Mouse (Mus musculus): Measurements from ENCODE around the gene Slc30a2. TPM values are rescaled to one million over a fixed set of nuclear protein-coding genes. Genes with fewer than 3 reads are reported as not detected.
"Not testable (repeated sequence)": the region's sequence is repeated elsewhere in the genome, so short reads cannot be mapped to it uniquely, and the experiment has no call there.

The Slc30a2 gene
- polyA plus RNA-seq, 1 experiment from 2014 or later, result not detected

DNA sequence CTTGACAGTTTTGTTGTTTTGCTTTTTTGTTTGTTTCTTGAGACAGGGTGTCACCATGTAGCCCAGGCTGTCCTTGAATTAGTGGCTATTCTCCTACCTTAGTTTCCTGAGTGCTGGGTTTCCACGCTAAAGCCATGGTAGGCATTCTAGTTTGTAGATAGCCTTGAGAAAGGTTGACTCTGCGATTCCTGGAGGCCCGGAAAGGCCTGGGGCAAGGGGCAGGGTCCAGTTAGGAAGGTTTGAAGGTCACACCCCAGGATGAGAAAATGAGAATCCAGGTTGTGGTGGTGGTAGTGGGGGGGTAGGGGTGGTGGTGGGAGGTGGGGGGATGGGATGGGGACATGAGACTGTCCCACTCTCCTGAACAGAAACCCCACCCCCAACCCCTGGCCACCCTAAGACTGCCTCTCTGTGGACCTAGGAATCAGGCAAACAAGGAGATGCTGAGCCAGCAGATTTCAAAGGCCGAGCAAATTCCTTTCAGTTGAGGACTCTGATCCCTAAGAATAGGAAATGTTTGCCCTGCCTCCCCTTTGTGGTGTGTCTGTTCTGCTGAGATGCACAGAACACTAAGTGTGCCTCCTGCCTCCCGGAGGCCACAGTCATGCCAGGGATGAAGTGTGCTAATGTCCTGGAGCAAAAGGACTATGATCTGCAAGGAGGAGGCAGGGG lies 16.0 kb upstream of the Slc30a2 start:
- Histone ChIP-seq H3K27ac (no peak overlapping the region), H3K27me3 (replicated peaks) (peaks cover 12% of the 10 kb centered on the region), H3K4me2 (no peak overlapping the region), H3K9ac (no peak overlapping the region), H3K36me3 (no peaks in the 10 kb centered on the region), H3K4me1 (no peaks in the 10 kb centered on the region), H3K4me3 (no peak overlapping the region), H3K9me3 (replicated peaks) (no peaks in the 10 kb centered on the region)
- 52% methylated on average over 5 of the region's 5 CpGs for WGBS (ENCODE audit: insufficient replicate concordance)
- ATAC-seq, result no peak

DNA sequence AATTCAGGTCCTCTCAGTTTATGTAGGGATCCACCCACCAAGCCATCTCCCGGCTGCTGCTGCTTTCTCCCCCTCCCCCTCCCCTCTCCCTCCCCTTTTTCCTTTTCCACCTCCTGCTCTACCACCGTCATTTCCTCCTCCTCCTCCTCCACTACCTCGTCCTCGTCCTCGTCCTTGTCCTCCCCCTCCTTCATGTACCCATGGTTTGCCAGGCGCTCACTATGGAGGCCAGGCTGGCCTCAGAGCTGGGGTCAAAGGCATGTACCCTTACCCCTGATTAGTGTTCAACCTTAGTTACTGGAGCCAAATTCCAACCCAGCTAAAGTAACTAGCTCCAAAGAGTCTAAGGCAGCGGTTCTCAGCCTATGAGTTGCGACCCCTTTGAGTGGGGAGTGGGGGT lies 14.8 kb upstream of the Slc30a2 start:
- no peak for ATAC-seq
- WGBS (ENCODE audit: insufficient replicate concordance), result 44% methylated on average over 8 of the region's 8 CpGs
- Histone ChIP-seq H3K27me3 (replicated peaks) (peaks cover 5% of the 10 kb centered on the region; the same call in 1 of the 2 replicates), H3K9ac (no peak overlapping the region), H3K4me2 (no peak overlapping the region), H3K4me1 (no peaks in the 10 kb centered on the region), H3K27ac (no peak overlapping the region), H3K9me3 (replicated peaks) (no peaks in the 10 kb centered on the region), H3K4me3 (no peak overlapping the region), H3K36me3 (no peaks in the 10 kb centered on the region)

DNA sequence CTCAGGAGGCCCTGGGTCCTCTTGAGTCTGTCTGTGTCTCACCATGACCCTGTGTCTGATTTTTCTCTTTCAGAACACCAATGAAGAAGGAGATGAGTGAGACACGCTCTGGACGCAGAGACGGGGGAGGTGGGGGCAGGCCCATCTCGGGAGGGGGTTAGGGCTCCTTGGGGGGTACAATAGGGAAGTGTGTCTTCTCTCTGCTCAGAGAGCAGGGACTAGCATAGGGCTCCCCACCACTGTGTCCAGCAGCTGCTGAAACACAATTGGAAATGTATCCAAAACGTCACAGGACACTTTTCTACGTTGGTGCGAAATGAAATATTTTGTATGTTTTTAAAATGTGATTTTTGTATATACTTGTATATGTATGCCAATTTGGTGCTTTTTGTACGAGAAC lies 14.1 kb upstream of the Slc30a2 start:
- Histone ChIP-seq H3K27ac (no peak overlapping the region), H3K9me3 (replicated peaks) (no peaks in the 10 kb centered on the region), H3K4me2 (no peak overlapping the region)

DNA sequence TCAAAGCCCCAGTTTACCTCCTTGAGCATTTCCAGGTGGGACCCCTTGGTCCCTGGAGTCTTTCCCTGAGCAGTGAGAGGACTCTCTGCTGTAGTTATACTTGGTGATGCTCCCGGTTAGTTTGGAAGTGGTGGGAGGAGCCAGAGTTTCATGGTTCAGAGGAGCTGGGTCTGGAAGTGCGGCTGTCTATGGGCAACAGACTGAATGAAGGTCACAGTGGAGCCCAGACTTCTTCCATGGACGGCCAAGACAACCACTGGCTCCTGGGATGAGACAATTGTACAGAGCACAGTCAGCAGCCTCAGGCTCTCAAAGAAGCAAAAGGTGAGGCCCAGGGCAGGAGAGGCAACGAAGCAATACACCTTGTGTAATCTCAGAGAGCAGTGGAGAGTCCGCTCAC lies 12.7 kb upstream of the Slc30a2 start:
- Histone ChIP-seq H3K4me2 (no peak overlapping the region), H3K36me3 (no peaks in the 10 kb centered on the region), H3K4me3 (no peak overlapping the region), H3K27me3 (replicated peaks) (peaks cover 5% of the 10 kb centered on the region; the same call in 1 of the 2 replicates), H3K9me3 (replicated peaks) (no peaks in the 10 kb centered on the region), H3K9ac (no peak overlapping the region), H3K27ac (no peak overlapping the region), H3K4me1 (no peaks in the 10 kb centered on the region)
- WGBS (ENCODE audit: insufficient replicate concordance), result 57% methylated on average over 5 of the region's 5 CpGs
- ATAC-seq, result no peak

More for the DNA sequence above, 14.1 kb upstream of the Slc30a2 start:
- Histone ChIP-seq H3K36me3 (no peaks in the 10 kb centered on the region), H3K9ac (no peak overlapping the region), H3K4me1 (no peaks in the 10 kb centered on the region), H3K27me3 (replicated peaks) (peaks cover 5% of the 10 kb centered on the region; the same call in 1 of the 2 replicates), H3K4me3 (no peak overlapping the region)
- WGBS (ENCODE audit: insufficient replicate concordance), result 66% methylated on average over 8 of the region's 8 CpGs
- no peak for ATAC-seq

DNA sequence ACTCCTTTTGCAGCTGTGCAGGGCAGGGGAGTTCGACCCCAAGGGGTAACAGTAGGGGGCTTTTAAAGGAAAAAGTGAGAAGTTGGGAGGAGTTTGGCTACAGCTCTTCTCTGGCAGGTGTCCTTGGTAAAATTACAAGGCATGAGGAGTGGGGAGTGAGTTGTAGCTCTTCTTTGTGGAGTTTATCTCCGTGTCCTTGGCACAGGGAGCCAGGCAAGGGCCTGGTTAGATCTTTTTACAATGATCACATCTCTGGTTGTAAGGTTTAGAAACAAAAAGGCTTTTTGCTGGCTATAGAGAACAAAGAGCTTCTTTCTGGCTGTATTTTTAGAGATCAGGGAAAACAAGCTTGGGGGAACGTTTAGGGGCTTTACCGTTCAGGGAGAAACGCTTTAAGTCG lies 1.8 kb upstream of the Slc30a2 start:
- not testable (repeated sequence) for H3K36me3 ChIP-seq; H3K9ac ChIP-seq; H3K27ac ChIP-seq; H3K9me3 ChIP-seq (replicated peaks); ATAC-seq; H3K4me3 ChIP-seq; H3K4me2 ChIP-seq
- peaks cover 11% of the 10 kb centered on the region for H3K4me1 ChIP-seq
- 65% methylated on average over 6 of the region's 6 CpGs for WGBS (ENCODE audit: insufficient replicate concordance)
- H3K27me3 ChIP-seq (replicated peaks), result peaks cover 61% of the 10 kb centered on the region

DNA sequence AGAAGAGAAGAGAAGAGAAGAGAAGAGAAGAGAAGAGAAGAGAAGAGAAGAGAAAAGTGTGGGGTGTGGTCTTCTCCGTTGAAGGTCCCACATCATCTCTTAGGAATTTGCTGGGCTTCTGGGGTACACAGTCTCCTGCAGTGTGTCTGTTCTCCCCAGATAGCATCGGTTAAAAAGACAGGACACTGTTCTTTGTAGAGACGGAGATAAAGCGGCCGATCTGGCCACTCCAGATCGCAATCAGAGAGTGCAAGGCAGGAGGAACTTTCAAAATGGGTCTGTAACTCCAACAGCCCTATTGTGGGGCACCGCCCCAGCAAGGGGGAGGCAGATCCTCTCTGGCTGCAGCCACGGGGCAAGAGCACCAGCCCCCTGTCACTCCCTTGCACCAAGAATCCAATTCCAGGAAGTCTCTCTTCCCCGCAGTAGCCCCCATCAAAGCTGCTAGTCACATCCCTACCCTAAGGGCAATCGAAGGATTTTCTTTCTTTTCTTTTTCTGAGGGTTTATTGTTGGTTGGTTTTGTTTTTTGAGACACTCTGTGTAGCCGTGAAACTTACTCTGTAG lies 685 bp upstream of the Slc30a2 start:
- Histone ChIP-seq H3K4me3 (no peak overlapping the region), H3K9ac (no peak overlapping the region), H3K4me2 (no peak overlapping the region), H3K9me3 (replicated peaks) (peaks cover 8% of the 10 kb centered on the region; the same call in 1 of the 2 replicates), H3K27ac (no peak overlapping the region), H3K36me3 (no peaks in the 10 kb centered on the region), H3K27me3 (replicated peaks) (peaks cover 72% of the 10 kb centered on the region), H3K4me1 (peaks cover 11% of the 10 kb centered on the region)
- WGBS (ENCODE audit: insufficient replicate concordance), result 6% methylated on average over 11 of the region's 11 CpGs
- ATAC-seq, result no peak

DNA sequence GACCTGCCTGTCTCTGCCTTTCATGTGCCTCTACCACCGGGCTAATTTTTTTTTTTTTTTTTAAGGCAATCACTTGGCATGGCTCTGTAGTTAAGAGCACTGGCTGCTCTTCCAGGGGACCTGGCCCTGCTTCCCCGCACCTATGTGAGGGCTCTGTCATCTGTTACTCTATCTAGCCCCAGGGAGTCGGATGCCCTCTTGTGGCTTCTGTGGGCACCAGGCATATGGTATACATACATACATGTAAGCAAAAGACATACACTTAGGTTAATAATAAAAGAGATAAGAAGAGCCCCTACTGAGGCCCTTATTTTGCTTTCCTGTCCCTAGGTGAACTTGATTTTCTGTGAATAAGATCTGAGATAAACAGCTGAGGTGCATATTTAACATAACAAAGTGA lies 1.6 kb downstream of the Slc30a2 start:
- H3K4me1 ChIP-seq, result peaks cover 11% of the 10 kb centered on the region
- no peak overlapping the region for H3K4me3 ChIP-seq
- no peak for ATAC-seq
- no peak overlapping the region for H3K9ac ChIP-seq
- H3K36me3 ChIP-seq, result no peaks in the 10 kb centered on the region
- H3K9me3 ChIP-seq (replicated peaks), result no peaks in the 10 kb centered on the region
- no peak overlapping the region for H3K27ac ChIP-seq
- WGBS (ENCODE audit: insufficient replicate concordance), result 29% methylated on average over 3 of the region's 3 CpGs
- peaks cover 86% of the 10 kb centered on the region for H3K27me3 ChIP-seq (replicated peaks)
- no peak overlapping the region for H3K4me2 ChIP-seq

DNA sequence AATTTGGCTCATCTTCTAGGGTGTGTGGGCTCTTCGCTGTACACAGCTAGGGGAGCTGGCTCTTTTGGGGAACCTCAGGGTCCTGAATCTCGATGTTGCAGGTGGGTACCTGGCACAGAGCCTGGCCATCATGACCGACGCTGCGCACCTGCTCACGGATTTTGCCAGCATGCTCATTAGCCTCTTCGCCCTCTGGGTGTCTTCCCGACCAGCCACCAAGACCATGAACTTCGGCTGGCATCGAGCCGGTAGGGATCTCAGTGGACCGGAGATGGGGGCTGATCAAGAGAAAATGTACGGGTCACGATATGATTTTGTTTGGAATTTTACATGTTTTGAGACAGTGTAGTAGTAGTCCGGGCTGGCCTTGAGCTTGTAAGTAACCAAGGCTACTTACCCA lies 2.8 kb downstream of the Slc30a2 start:
- H3K27ac ChIP-seq, result no peak overlapping the region
- H3K4me3 ChIP-seq, result no peak overlapping the region
- H3K27me3 ChIP-seq (replicated peaks), result peaks cover 79% of the 10 kb centered on the region
- ATAC-seq, result no peak
- H3K9ac ChIP-seq, result no peak overlapping the region
- H3K4me2 ChIP-seq, result no peak overlapping the region
- no peaks in the 10 kb centered on the region for H3K36me3 ChIP-seq
- H3K9me3 ChIP-seq (replicated peaks), result no peaks in the 10 kb centered on the region
- H3K4me1 ChIP-seq, result peaks cover 11% of the 10 kb centered on the region
- WGBS (ENCODE audit: insufficient replicate concordance), result 78% methylated on average over 15 of the region's 15 CpGs

DNA sequence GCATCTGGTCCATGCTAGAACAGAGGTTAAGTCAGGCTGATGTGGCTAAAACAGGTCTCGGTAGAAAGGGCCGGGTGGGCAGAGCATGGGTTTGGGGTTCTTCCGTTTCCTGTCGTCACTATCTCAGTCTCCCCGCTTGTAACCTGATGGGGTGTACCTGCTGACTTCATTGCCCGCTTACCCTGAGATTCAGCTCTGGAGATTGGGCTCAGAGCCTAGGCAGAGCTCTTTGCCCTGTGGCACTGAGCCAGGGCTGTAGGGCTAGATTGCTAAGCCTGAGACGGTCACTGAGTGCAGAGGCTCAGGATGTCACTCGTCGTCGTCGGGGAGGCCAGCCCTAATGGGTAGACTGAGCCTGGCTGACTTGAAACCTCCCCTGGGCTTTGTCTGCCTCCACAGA lies 5.1 kb downstream of the Slc30a2 start:
- no peaks in the 10 kb centered on the region for H3K9me3 ChIP-seq (replicated peaks)
- no peak overlapping the region for H3K4me2 ChIP-seq
- H3K4me3 ChIP-seq, result no peak overlapping the region
- no peak overlapping the region for H3K9ac ChIP-seq
- WGBS (ENCODE audit: insufficient replicate concordance), result 63% methylated on average over 11 of the region's 11 CpGs
- H3K4me1 ChIP-seq, result peaks cover 8% of the 10 kb centered on the region
- H3K36me3 ChIP-seq, result no peaks in the 10 kb centered on the region
- ATAC-seq, result no peak
- peaks cover 56% of the 10 kb centered on the region for H3K27me3 ChIP-seq (replicated peaks)
- no peak overlapping the region for H3K27ac ChIP-seq

DNA sequence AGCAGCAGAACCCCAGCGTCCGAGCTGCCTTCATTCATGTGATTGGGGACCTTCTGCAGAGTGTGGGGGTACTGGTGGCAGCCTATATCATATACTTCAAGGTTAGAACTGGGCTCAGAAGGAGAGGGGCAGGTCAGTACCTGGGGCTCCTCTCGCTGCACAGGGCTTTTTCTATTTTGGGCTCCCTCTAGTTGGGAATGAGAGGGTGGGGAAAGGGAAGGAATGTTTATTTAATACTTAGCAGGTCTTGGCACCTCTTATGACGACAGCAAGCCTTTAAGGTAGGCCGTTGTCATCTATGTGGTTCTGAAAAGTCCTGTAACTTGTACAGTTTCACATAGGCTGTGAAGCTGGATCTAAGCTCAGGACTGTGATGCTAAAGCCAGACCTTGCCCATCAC lies 5.6 kb downstream of the Slc30a2 start:
- 68% methylated on average over 5 of the region's 5 CpGs for WGBS (ENCODE audit: insufficient replicate concordance)
- no peak overlapping the region for H3K27ac ChIP-seq
- H3K27me3 ChIP-seq (replicated peaks), result peaks cover 51% of the 10 kb centered on the region
- no peak for ATAC-seq
- H3K4me2 ChIP-seq, result no peak overlapping the region
- no peak overlapping the region for H3K9ac ChIP-seq
- 0 out of 2 replicates have a peak, but pooled peaks cover 4% of the 10 kb centered on the region for H3K4me1 ChIP-seq
- H3K36me3 ChIP-seq, result no peaks in the 10 kb centered on the region
- no peaks in the 10 kb centered on the region for H3K9me3 ChIP-seq (replicated peaks)
- H3K4me3 ChIP-seq, result no peak overlapping the region

DNA sequence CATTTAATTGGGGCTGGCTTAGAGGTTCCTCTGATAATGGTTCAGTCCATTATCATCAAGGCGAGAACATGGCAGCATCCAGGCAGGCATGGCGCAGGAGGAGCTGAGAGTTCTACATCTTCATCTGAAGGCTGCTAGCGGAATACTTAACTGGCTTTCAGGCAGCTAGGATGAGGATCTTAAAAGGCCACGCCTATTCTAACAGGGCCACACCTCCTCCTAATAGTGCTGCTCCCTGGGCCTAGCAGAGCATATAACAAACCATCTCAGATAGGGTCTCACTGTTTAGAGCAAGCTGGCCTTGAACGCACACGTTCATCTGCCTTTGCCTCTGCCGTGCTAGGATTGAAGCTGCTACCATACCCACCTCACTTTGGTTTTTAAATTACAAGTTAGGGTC lies 6.8 kb downstream of the Slc30a2 start:
- 71% methylated on average over 7 of the region's 7 CpGs for WGBS (ENCODE audit: insufficient replicate concordance)
- Histone ChIP-seq H3K9ac (no peak overlapping the region), H3K9me3 (replicated peaks) (no peaks in the 10 kb centered on the region), H3K36me3 (no peaks in the 10 kb centered on the region), H3K4me1 (no peaks in the 10 kb centered on the region), H3K4me2 (no peak overlapping the region), H3K27me3 (replicated peaks) (peaks cover 39% of the 10 kb centered on the region), H3K27ac (no peak overlapping the region), H3K4me3 (no peak overlapping the region)
- no peak for ATAC-seq

DNA sequence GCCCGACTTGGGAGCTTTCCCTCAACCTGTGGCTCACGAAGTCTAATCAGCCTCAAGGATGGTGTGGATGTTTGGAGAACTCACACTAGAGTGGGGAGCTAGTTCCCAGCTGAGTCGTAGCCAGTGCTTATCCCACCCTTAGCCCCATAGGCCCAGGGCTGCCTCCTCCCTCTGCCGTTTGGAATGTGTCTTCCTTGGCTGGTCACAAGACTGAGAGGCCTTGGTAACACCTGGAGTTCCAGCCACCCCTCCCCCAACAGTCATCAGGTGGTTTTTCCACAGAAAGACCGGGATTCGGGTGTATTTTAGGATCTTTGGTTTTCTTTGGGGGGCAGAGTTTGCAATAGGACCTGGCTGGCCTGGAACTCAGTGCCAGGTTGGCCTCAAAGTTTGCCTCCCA lies 7.7 kb downstream of the Slc30a2 start:
- ATAC-seq, result no peak
- WGBS (ENCODE audit: insufficient replicate concordance), result 61% methylated on average over 6 of the region's 6 CpGs
- Histone ChIP-seq H3K4me2 (no peak overlapping the region), H3K4me1 (no peaks in the 10 kb centered on the region), H3K27me3 (replicated peaks) (peaks cover 35% of the 10 kb centered on the region), H3K9ac (no peak overlapping the region), H3K27ac (no peak overlapping the region), H3K4me3 (no peak overlapping the region), H3K36me3 (no peaks in the 10 kb centered on the region), H3K9me3 (replicated peaks) (no peaks in the 10 kb centered on the region)
